Mouse (Mus musculus): Measurements from ENCODE around the gene Slc1a7. TPM values are rescaled to one million over a fixed set of nuclear protein-coding genes. Genes with fewer than 3 reads are reported as not detected.
A peak's percentile ranks its signal among the peaks of the same experiment; 100 is the strongest.

Slc1a7 gene
- polyA plus RNA-seq, 1 experiment: 0.05 TPM

GRCm38 (mm10) chr4:107988931-107989330 is 20.8 kb downstream of the Slc1a7 start:
- no peak overlapping the region for H3K27ac ChIP-seq (ENCODE audit: insufficient read depth, low read length)
- DNase-seq (ENCODE audit: low read depth in 1 of 2, low spot score in 2 of 2): peak; percentile 44 to 53
- H3K4me1 ChIP-seq (ENCODE audit: control insufficient read depth, insufficient read depth, insufficient read length): peaks cover 2% of the 10 kb centered on the region; the same call in 1 of the 2 replicates
- WGBS: 6% methylated on average over 8 of the region's 8 CpGs
- no peaks in the 10 kb centered on the region for H3K36me3 ChIP-seq (ENCODE audit: control insufficient read depth, insufficient read depth, low read length)
- H3K4me3 ChIP-seq (ENCODE audit: extremely low read depth, insufficient read depth, insufficient read length): no peak overlapping the region
- no peak for TF ChIP-seq POLR2A (IDR thresholded peaks at IDR 0.05; ENCODE audit: low read depth, low read length)
- TF ChIP-seq CTCF (IDR thresholded peaks at IDR 0.05; ENCODE audit: extremely low read depth, insufficient read depth, insufficient read length, insufficient replicate concordance): peak; percentile 38; the same call in 1 of the 2 replicates
- H3K27me3 ChIP-seq (ENCODE audit: control insufficient read depth, insufficient read depth, low read length): no peaks in the 10 kb centered on the region

DNA sequence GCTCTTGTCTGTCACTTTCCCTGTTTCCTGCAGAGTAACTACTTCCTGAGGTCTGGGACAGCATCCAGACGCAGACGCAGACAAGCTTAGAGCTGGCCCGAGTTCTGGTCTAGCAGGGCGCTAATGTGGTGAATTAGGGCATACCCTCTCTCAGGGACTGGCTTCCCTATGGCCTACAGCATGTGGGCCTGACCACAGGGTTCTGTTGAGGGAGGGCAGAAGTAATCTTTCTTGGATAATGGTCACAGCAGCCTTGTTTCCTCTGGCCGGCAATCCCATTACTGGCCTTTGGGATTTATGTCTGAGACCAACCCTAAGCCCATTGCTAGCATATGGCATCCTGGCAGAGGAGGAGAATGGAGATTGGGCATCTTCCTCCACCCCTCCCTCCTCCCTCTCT is 22.7 kb downstream of the Slc1a7 start:
- H3K4me1 ChIP-seq (ENCODE audit: control insufficient read depth, insufficient read depth, insufficient read length): peaks cover 2% of the 10 kb centered on the region; the same call in 1 of the 2 replicates
- no peaks in the 10 kb centered on the region for H3K36me3 ChIP-seq (ENCODE audit: control insufficient read depth, insufficient read depth, low read length)
- no peak overlapping the region for H3K27ac ChIP-seq (ENCODE audit: insufficient read depth, low read length)
- no peaks in the 10 kb centered on the region for H3K27me3 ChIP-seq (ENCODE audit: control insufficient read depth, insufficient read depth, low read length)
- no peak for DNase-seq (ENCODE audit: low read depth in 1 of 2, low spot score in 2 of 2)
- TF ChIP-seq CTCF (IDR thresholded peaks at IDR 0.05; ENCODE audit: extremely low read depth, insufficient read depth, insufficient read length, insufficient replicate concordance) (no peak), POLR2A (IDR thresholded peaks at IDR 0.05; ENCODE audit: low read depth, low read length) (no peak)
- H3K4me3 ChIP-seq (ENCODE audit: extremely low read depth, insufficient read depth, insufficient read length): no peak overlapping the region
- 80% methylated on average over 5 of the region's 5 CpGs for WGBS

GRCm38 (mm10) chr4:107991879-107992278 is 23.7 kb downstream of the Slc1a7 start:
- Histone ChIP-seq H3K4me3 (ENCODE audit: extremely low read depth, insufficient read depth, insufficient read length) (no peak overlapping the region), H3K36me3 (ENCODE audit: control insufficient read depth, insufficient read depth, low read length) (no peaks in the 10 kb centered on the region), H3K27me3 (ENCODE audit: control insufficient read depth, insufficient read depth, low read length) (no peaks in the 10 kb centered on the region), H3K4me1 (ENCODE audit: control insufficient read depth, insufficient read depth, insufficient read length) (peaks cover 2% of the 10 kb centered on the region; the same call in 1 of the 2 replicates), H3K27ac (ENCODE audit: insufficient read depth, low read length) (no peak overlapping the region)
- TF ChIP-seq POLR2A (IDR thresholded peaks at IDR 0.05; ENCODE audit: low read depth, low read length): no peak
- TF ChIP-seq CTCF (IDR thresholded peaks at IDR 0.05; ENCODE audit: extremely low read depth, insufficient read depth, insufficient read length, insufficient replicate concordance): no peak
- WGBS: 78% methylated on average over 6 of the region's 6 CpGs
- no peak for DNase-seq (ENCODE audit: low read depth in 1 of 2, low spot score in 2 of 2)

DNA sequence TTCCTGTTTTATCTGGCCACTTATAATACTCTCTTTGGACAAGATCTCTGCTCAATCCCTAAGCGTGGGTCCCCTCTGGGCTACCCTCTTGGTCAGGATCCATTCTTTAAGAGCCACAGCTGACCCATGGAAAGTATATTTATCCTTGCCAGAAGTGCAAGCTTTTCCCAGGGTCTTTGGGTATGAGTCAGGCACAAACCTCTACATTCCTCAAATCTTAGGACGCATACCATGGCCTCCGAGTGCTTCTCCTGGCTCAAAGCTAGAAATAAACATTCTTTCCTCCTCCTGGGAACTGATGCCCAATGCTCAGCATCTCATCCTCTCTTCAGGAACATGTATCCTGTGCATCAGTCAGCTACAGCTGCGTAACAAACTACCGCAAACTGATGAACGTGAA is 26.9 kb downstream of the Slc1a7 start:
- no peak for DNase-seq (ENCODE audit: low read depth in 1 of 2, low spot score in 2 of 2)
- H3K36me3 ChIP-seq (ENCODE audit: control insufficient read depth, insufficient read depth, low read length): no peaks in the 10 kb centered on the region
- 90% methylated on average over 6 of the region's 6 CpGs for WGBS
- H3K4me1 ChIP-seq (ENCODE audit: control insufficient read depth, insufficient read depth, insufficient read length): no peaks in the 10 kb centered on the region
- no peaks in the 10 kb centered on the region for H3K27me3 ChIP-seq (ENCODE audit: control insufficient read depth, insufficient read depth, low read length)
- TF ChIP-seq CTCF (IDR thresholded peaks at IDR 0.05; ENCODE audit: extremely low read depth, insufficient read depth, insufficient read length, insufficient replicate concordance) (no peak), POLR2A (IDR thresholded peaks at IDR 0.05; ENCODE audit: low read depth, low read length) (no peak)
- H3K27ac ChIP-seq (ENCODE audit: insufficient read depth, low read length): no peak overlapping the region
- no peak overlapping the region for H3K4me3 ChIP-seq (ENCODE audit: extremely low read depth, insufficient read depth, insufficient read length)

DNA sequence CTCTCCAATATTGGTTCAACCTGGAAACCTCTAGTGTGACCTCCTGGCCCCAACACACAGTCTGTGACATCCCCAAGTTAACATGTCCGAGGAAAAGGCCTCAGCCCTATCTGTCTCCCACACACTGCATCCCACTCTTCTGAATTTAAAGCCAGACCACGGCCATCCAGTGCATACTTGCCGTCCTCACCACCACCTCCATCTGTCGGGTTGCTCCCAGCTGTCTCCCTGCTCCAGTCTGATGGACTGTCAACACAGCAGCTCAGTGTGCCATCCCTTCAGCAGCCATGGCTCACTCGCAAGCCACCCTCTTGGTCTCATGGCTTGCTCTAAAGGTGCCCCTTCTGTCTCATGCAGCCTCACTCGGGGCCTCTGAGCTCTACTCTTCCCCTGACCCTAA is 27.6 kb downstream of the Slc1a7 start:
- no peak for TF ChIP-seq CTCF (IDR thresholded peaks at IDR 0.05; ENCODE audit: extremely low read depth, insufficient read depth, insufficient read length, insufficient replicate concordance)
- no peak for TF ChIP-seq POLR2A (IDR thresholded peaks at IDR 0.05; ENCODE audit: low read depth, low read length)
- Histone ChIP-seq H3K36me3 (ENCODE audit: control insufficient read depth, insufficient read depth, low read length) (no peaks in the 10 kb centered on the region), H3K27ac (ENCODE audit: insufficient read depth, low read length) (no peak overlapping the region), H3K4me1 (ENCODE audit: control insufficient read depth, insufficient read depth, insufficient read length) (no peaks in the 10 kb centered on the region), H3K27me3 (ENCODE audit: control insufficient read depth, insufficient read depth, low read length) (no peaks in the 10 kb centered on the region), H3K4me3 (ENCODE audit: extremely low read depth, insufficient read depth, insufficient read length) (no peak overlapping the region)
- no peak for DNase-seq (ENCODE audit: low read depth in 1 of 2, low spot score in 2 of 2)
- WGBS: 70% methylated on average over 6 of the region's 6 CpGs

GRCm38 (mm10) chr4:107996418-107996986 is 28.4 kb downstream of the Slc1a7 start:
- Histone ChIP-seq H3K27ac (ENCODE audit: insufficient read depth, low read length) (no peak overlapping the region), H3K4me3 (ENCODE audit: extremely low read depth, insufficient read depth, insufficient read length) (no peak overlapping the region), H3K27me3 (ENCODE audit: control insufficient read depth, insufficient read depth, low read length) (no peaks in the 10 kb centered on the region), H3K36me3 (ENCODE audit: control insufficient read depth, insufficient read depth, low read length) (no peaks in the 10 kb centered on the region), H3K4me1 (ENCODE audit: control insufficient read depth, insufficient read depth, insufficient read length) (no peaks in the 10 kb centered on the region)
- no peak for DNase-seq (ENCODE audit: low read depth in 1 of 2, low spot score in 2 of 2)
- 92% methylated on average over 9 of the region's 9 CpGs for WGBS
- no peak for TF ChIP-seq POLR2A (IDR thresholded peaks at IDR 0.05; ENCODE audit: low read depth, low read length)
- TF ChIP-seq CTCF (IDR thresholded peaks at IDR 0.05; ENCODE audit: extremely low read depth, insufficient read depth, insufficient read length, insufficient replicate concordance): no peak

GRCm38 (mm10) chr4:107998641-107999332 is 30.7 kb downstream of the Slc1a7 start:
- H3K4me3 ChIP-seq (ENCODE audit: extremely low read depth, insufficient read depth, insufficient read length): no peak overlapping the region
- TF ChIP-seq POLR2A (IDR thresholded peaks at IDR 0.05; ENCODE audit: low read depth, low read length): no peak
- 80% methylated on average over 11 of the region's 11 CpGs for WGBS
- no peaks in the 10 kb centered on the region for H3K36me3 ChIP-seq (ENCODE audit: control insufficient read depth, insufficient read depth, low read length)
- H3K27ac ChIP-seq (ENCODE audit: insufficient read depth, low read length): no peak overlapping the region
- H3K27me3 ChIP-seq (ENCODE audit: control insufficient read depth, insufficient read depth, low read length): no peaks in the 10 kb centered on the region
- no peaks in the 10 kb centered on the region for H3K4me1 ChIP-seq (ENCODE audit: control insufficient read depth, insufficient read depth, insufficient read length)
- DNase-seq (ENCODE audit: low read depth in 1 of 2, low spot score in 2 of 2): no peak

Data from spleen, adult 2 months (tissue).